Mouse (Mus musculus): Measurements from ENCODE around the gene Esp6.
"Not testable (repeated sequence)": the region's sequence is repeated elsewhere in the genome, so short reads cannot be mapped to it uniquely, and the experiment has no call there.

Esp6 gene

GRCm38 (mm10) chr17:40561207-40561606 is at the start of gene Esp6:
TSS of gene Esp6 (plus strand) at chr17:40561507.
- no peak for DNase-seq

GRCm38 (mm10) chr17:40519818-40520217 is 41.5 kb upstream of the Esp6 start, which contains the start of gene Esp8:
TSS of gene Esp8 (plus strand) at chr17:40520022.
- DNase-seq: no peak

- no peak for DNase-seq
These were observed 31.5 kb upstream of the Esp6 start for GRCm38 (mm10) chr17:40529813-40530212.

GRCm38 (mm10) chr17:40531147-40531546 is 30.2 kb upstream of the Esp6 start:
- DNase-seq: no peak

GRCm38 (mm10) chr17:40547005-40547404 is 14.3 kb upstream of the Esp6 start:
- not testable (repeated sequence) for DNase-seq

GRCm38 (mm10) chr17:40553470-40553869 is 7.8 kb upstream of the Esp6 start:
- no peak for DNase-seq

- DNase-seq: not testable (repeated sequence)
These were observed 22.6 kb downstream of the Esp6 start for GRCm38 (mm10) chr17:40583906-40584305.

- no peak for DNase-seq
These were observed 30.0 kb downstream of the Esp6 start for GRCm38 (mm10) chr17:40591297-40591696.

- DNase-seq: no peak
These were observed 37.0 kb downstream of the Esp6 start, which contains the start of gene Esp4 for GRCm38 (mm10) chr17:40598294-40598693. TSS of gene Esp4 (plus strand) at chr17:40598594.

All from right cerebral cortex, postnatal 4 days (tissue).